Mouse (Mus musculus): ENCODE data around the gene Ubxn11. TPM values are rescaled to one million over a fixed set of nuclear protein-coding genes. Genes with fewer than 3 reads are reported as not detected.

Gene Ubxn11
- polyA plus RNA-seq, 1 experiment from 2014 or later: 4.7 TPM

DNA sequence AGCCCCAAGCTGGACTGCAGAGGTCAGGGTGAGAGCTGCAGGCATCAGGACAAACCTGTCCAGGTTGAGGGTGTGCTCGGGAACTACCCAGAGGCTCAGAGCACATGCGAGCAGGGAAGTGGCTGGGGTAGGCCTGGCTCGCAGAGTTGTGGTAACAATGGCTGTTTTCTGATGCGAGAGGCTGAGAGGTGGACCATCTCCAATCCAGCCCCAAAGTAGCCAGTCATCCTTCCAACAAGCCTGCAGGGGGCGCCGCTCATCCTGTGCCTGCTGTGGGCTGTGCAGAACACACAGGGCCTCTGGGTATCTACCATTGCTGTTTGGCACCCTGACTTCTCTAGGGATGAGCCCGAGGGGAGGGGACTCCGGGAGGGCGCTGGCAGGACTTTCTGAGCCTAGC lies 17.3 kb downstream of the Ubxn11 start:
- no peak overlapping the region for H3K9ac ChIP-seq (ENCODE audit: low read length)
- no peak overlapping the region for H3K4me2 ChIP-seq (ENCODE audit: low read depth)
- H3K27ac ChIP-seq (ENCODE audit: low read depth, low read length): no peak overlapping the region
- H3K27me3 ChIP-seq (ENCODE audit: control insufficient read depth, insufficient read depth, low read length): no peaks in the 10 kb centered on the region
- no peak for ATAC-seq (ENCODE audit: insufficient read depth, low FRiP score, low TSS enrichment)
- WGBS: 64% methylated on average over 9 of the region's 9 CpGs
- no peaks in the 10 kb centered on the region for H3K4me1 ChIP-seq (ENCODE audit: control insufficient read depth, insufficient read depth, low read length)
- no peaks in the 10 kb centered on the region for H3K36me3 ChIP-seq (ENCODE audit: control insufficient read depth, insufficient read depth, low read length)
- no peaks in the 10 kb centered on the region for H3K9me3 ChIP-seq (ENCODE audit: control insufficient read depth, low read length)
- peak; percentile 36 for DNase-seq (ENCODE audit: low spot score)
- no peak overlapping the region for H3K4me3 ChIP-seq (ENCODE audit: low read depth, low read length)

DNA sequence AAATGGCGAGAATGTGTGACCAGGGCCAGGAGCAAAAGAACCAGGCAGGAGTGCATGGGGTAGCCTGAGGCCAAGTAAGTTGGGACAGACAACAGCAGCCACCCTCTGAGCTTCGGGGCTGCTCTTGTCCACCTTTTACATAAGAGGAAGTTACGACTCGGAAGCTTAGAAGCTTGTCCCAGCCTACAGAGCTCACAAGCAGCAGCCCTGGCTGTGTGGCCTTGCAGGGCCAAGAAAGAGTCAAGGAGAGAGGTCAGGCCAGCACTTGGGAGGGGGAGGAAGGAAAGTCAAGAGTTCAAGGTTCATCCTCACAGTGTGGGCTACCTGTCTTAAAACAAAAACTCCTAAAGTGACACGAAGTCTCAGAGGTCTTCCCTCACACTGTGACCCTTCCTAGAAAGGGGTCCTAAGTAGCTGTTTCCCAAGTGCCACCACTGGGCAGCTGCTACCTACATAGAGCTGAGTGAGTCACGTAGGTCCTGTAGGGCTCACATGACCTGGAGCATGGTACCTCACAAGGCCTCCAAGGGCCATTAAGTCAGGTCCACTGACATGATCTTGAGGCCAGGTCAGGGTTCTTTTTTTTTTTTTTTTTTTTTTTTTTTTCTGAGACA lies 17.9 kb downstream of the Ubxn11 start:
- no peaks in the 10 kb centered on the region for H3K4me1 ChIP-seq (ENCODE audit: control insufficient read depth, insufficient read depth, low read length)
- no peak for DNase-seq (ENCODE audit: low spot score)

DNA sequence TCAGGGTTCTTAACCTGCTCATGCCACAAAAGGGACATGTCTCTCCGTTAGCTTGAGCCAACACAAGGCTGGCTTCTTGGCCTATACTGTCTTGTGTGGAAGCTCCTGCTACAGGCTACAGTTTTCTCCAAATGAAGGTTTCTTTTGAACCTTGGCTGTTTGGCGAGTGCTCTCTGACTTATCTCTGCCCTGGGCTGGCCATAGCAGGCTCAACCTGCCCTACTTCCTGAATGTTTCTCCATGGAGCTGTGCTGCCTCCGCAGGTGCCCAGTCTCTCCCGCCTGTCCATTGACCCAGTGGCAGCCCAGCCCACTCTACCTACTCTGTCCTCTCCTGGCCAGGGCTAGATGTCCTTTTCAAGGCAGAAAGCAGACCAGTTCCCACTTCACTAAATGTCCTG lies 18.5 kb downstream of the Ubxn11 start:
- H3K4me2 ChIP-seq (ENCODE audit: low read depth): no peak overlapping the region
- H3K36me3 ChIP-seq (ENCODE audit: control insufficient read depth, insufficient read depth, low read length): no peaks in the 10 kb centered on the region
- DNase-seq (ENCODE audit: low spot score) (no peak), ATAC-seq (ENCODE audit: insufficient read depth, low FRiP score, low TSS enrichment) (no peak)
- no peak overlapping the region for H3K9ac ChIP-seq (ENCODE audit: low read length)
- no peaks in the 10 kb centered on the region for H3K27me3 ChIP-seq (ENCODE audit: control insufficient read depth, insufficient read depth, low read length)
- H3K27ac ChIP-seq (ENCODE audit: low read depth, low read length): no peak overlapping the region
- no peak overlapping the region for H3K4me3 ChIP-seq (ENCODE audit: low read depth, low read length)
- 87% methylated on average over 4 of the region's 4 CpGs for WGBS
- no peaks in the 10 kb centered on the region for H3K4me1 ChIP-seq (ENCODE audit: control insufficient read depth, insufficient read depth, low read length)
- no peaks in the 10 kb centered on the region for H3K9me3 ChIP-seq (ENCODE audit: control insufficient read depth, low read length)

More for the DNA sequence above, 17.9 kb downstream of the Ubxn11 start:
- WGBS: 87% methylated on average over 6 of the region's 6 CpGs
- Histone ChIP-seq H3K27ac (ENCODE audit: low read depth, low read length) (no peak overlapping the region), H3K9me3 (ENCODE audit: control insufficient read depth, low read length) (no peaks in the 10 kb centered on the region), H3K9ac (ENCODE audit: low read length) (no peak overlapping the region), H3K27me3 (ENCODE audit: control insufficient read depth, insufficient read depth, low read length) (no peaks in the 10 kb centered on the region), H3K4me2 (ENCODE audit: low read depth) (no peak overlapping the region), H3K4me3 (ENCODE audit: low read depth, low read length) (no peak overlapping the region), H3K36me3 (ENCODE audit: control insufficient read depth, insufficient read depth, low read length) (no peaks in the 10 kb centered on the region)
- ATAC-seq (ENCODE audit: insufficient read depth, low FRiP score, low TSS enrichment): no peak

DNA sequence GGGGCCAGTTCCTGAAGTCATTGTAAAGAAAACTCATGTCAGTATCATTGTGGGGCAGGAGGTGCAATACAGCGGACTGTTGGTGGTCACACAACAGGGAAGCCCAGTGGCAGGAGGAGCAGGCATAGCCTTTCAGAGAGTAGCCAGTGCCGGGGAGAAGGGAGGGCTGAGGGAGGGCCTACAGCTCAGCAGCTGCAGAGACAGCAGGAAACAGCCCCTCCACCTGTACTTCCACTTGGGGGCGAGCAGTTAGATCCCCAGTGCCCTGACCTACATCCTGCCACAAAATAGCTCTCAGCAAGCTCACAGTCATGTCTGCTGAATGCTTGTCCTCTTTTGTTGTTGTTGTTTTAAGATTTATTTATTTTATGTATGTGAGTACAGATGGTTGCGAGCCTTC lies 19.2 kb downstream of the Ubxn11 start:
- Histone ChIP-seq H3K9me3 (ENCODE audit: control insufficient read depth, low read length) (no peaks in the 10 kb centered on the region), H3K4me2 (ENCODE audit: low read depth) (no peak overlapping the region), H3K27me3 (ENCODE audit: control insufficient read depth, insufficient read depth, low read length) (no peaks in the 10 kb centered on the region), H3K4me3 (ENCODE audit: low read depth, low read length) (no peak overlapping the region), H3K36me3 (ENCODE audit: control insufficient read depth, insufficient read depth, low read length) (no peaks in the 10 kb centered on the region), H3K4me1 (ENCODE audit: control insufficient read depth, insufficient read depth, low read length) (no peaks in the 10 kb centered on the region), H3K27ac (ENCODE audit: low read depth, low read length) (no peak overlapping the region), H3K9ac (ENCODE audit: low read length) (no peak overlapping the region)
- 41% methylated on average over 4 of the region's 4 CpGs for WGBS
- no peak for DNase-seq (ENCODE audit: low spot score)
- no peak for ATAC-seq (ENCODE audit: insufficient read depth, low FRiP score, low TSS enrichment)

DNA sequence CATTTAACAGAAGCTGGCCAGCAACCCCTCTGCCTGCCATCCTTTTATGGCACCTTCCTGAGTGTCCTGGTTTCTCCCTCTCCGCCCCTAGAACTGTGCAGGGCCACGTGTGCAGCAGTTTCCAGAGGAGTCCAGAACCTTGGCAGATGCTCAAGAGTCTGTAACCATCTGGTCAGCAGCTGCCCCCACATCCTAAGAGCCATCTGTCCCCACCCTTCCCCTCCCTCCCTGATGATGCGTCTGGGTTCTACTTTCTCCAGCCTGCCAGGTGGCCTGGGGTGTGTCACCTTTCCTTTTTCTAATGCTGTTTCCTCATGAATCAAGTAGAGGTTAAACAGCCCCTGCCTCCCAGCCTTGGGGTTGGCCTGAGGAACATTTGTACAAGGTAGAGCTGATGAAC lies 19.9 kb downstream of the Ubxn11 start:
- no peaks in the 10 kb centered on the region for H3K27me3 ChIP-seq (ENCODE audit: control insufficient read depth, insufficient read depth, low read length)
- no peak overlapping the region for H3K4me2 ChIP-seq (ENCODE audit: low read depth)
- no peak overlapping the region for H3K9ac ChIP-seq (ENCODE audit: low read length)
- H3K27ac ChIP-seq (ENCODE audit: low read depth, low read length): no peak overlapping the region
- no peak overlapping the region for H3K4me3 ChIP-seq (ENCODE audit: low read depth, low read length)
- 34% methylated on average over 3 of the region's 3 CpGs for WGBS
- no peaks in the 10 kb centered on the region for H3K9me3 ChIP-seq (ENCODE audit: control insufficient read depth, low read length)
- DNase-seq (ENCODE audit: low spot score): no peak
- peaks cover 2% of the 10 kb centered on the region; the same call in 1 of the 2 replicates for H3K4me1 ChIP-seq (ENCODE audit: control insufficient read depth, insufficient read depth, low read length)
- ATAC-seq (ENCODE audit: insufficient read depth, low FRiP score, low TSS enrichment): no peak
- no peaks in the 10 kb centered on the region for H3K36me3 ChIP-seq (ENCODE audit: control insufficient read depth, insufficient read depth, low read length)

DNA sequence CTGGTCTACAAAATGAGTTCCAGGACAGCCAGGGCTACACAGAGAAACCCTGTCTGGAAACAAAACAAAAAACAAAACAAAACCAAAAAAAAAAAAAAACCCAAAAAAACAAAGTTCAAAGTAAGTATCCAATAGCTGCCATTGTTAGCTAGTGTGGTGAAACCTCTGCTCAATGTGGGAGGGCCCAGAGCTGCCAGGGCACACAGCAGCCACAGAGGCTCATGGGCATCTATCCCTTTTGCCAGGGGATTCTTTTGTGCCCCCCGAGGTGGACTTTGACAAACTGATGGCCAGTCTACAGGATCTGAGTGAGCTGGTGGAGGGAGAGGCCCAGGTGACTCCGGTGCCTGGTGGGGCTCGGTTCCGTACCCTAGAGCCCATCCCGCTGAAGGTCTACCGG lies 20.8 kb downstream of the Ubxn11 start:
- Histone ChIP-seq H3K27me3 (ENCODE audit: control insufficient read depth, insufficient read depth, low read length) (no peaks in the 10 kb centered on the region), H3K9me3 (ENCODE audit: control insufficient read depth, low read length) (no peaks in the 10 kb centered on the region), H3K36me3 (ENCODE audit: control insufficient read depth, insufficient read depth, low read length) (no peaks in the 10 kb centered on the region), H3K4me2 (ENCODE audit: low read depth) (no peak overlapping the region), H3K4me1 (ENCODE audit: control insufficient read depth, insufficient read depth, low read length) (peaks cover 10% of the 10 kb centered on the region), H3K9ac (ENCODE audit: low read length) (no peak overlapping the region), H3K27ac (ENCODE audit: low read depth, low read length) (no peak overlapping the region), H3K4me3 (ENCODE audit: low read depth, low read length) (no peak overlapping the region)
- ATAC-seq (ENCODE audit: insufficient read depth, low FRiP score, low TSS enrichment) (no peak), DNase-seq (ENCODE audit: low spot score) (no peak)
- 95% methylated on average over 6 of the region's 6 CpGs for WGBS

DNA sequence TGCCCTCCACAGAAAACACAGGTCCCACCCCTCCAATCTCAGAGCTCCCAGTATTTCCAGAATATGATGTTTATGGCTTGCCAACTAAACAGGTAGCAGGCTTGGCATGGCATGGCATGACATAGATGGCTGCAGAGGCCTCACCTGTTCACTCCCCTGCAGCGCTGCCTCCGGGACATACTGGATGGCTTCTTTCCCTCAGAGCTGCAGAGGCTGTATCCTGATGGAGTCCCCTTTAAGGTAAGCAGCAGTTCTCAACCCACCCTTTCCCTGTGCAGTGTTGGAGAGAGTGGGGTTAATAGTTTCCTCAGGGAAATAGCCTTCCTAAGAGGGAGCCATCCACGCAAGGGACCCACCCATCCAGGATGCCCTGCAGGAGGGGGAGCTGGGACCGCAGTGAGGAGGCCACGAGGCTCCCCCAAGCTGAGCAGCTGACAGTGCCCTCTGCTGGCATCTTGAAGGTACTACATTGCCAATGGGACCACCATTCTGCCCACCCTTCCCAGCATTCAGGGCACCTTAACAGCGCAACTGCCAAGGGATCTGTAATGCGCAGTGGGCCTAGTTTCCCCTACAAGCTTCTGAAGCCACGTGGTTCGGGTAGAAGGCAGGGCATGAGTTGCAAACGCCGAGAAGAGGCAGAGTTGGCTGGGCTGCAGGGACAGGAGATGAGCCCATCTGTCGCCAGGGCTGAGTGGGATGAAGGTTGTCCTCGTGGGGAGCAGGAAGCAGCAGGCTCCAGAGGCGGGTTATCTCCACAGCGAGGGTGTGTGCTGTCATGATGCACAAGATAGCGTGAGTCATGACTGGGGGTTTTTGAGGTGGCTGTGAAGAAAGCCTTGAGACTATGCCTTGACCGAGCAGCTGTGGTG lies 21.5 kb downstream of the Ubxn11 start:
- DNase-seq (ENCODE audit: low spot score) (peak; percentile 62), ATAC-seq (ENCODE audit: insufficient read depth, low FRiP score, low TSS enrichment) (no peak)
- H3K9ac ChIP-seq (ENCODE audit: low read length): no peak overlapping the region
- H3K9me3 ChIP-seq (ENCODE audit: control insufficient read depth, low read length): no peaks in the 10 kb centered on the region
- H3K27me3 ChIP-seq (ENCODE audit: control insufficient read depth, insufficient read depth, low read length): no peaks in the 10 kb centered on the region
- H3K4me3 ChIP-seq (ENCODE audit: low read depth, low read length): no peak overlapping the region
- peaks cover 10% of the 10 kb centered on the region for H3K4me1 ChIP-seq (ENCODE audit: control insufficient read depth, insufficient read depth, low read length)
- WGBS: 25% methylated on average over 17 of the region's 17 CpGs
- no peaks in the 10 kb centered on the region for H3K36me3 ChIP-seq (ENCODE audit: control insufficient read depth, insufficient read depth, low read length)
- H3K27ac ChIP-seq (ENCODE audit: low read depth, low read length): no peak overlapping the region
- no peak overlapping the region for H3K4me2 ChIP-seq (ENCODE audit: low read depth)

DNA sequence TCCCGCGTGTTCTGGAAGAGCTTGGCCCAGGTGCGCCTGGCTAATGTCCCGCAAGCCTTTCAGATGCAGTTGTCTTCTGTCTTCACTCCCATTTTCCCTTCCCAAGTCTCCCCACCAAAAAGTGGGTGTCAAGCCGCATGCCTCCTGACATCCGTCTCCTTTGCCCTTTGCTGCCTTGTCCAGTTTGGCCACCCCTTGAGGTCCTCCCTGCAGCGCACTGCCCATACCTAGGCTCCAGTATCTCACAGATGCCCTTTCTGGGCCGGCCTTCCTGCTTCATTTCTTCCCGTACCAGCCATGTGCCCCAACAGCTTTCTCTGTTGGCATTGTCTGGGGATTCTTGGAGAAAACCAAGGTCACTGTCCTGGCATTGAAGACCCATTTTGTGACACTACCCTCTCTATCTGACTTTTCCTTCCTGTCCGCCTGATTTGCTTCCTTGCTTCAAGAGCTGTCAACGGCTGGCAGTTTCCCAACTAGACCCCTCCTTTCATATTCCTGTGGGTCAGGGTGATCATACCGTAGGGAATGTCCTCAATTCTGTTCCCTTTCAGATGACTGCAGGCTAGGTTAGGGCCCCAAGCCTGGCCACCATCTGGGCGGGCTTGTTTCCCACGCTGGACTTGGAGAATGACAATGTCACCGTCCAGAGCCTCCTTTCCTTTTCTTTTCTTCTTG lies 23.2 kb downstream of the Ubxn11 start:
- DNase-seq (ENCODE audit: low spot score): no peak
- 90% methylated on average over 15 of the region's 15 CpGs for WGBS

More for the DNA sequence above, 23.2 kb downstream of the Ubxn11 start:
- Histone ChIP-seq H3K27ac (ENCODE audit: low read depth, low read length) (no peak overlapping the region), H3K36me3 (ENCODE audit: control insufficient read depth, insufficient read depth, low read length) (no peaks in the 10 kb centered on the region), H3K4me3 (ENCODE audit: low read depth, low read length) (no peak overlapping the region), H3K9ac (ENCODE audit: low read length) (no peak overlapping the region), H3K9me3 (ENCODE audit: control insufficient read depth, low read length) (no peaks in the 10 kb centered on the region), H3K4me1 (ENCODE audit: control insufficient read depth, insufficient read depth, low read length) (peaks cover 14% of the 10 kb centered on the region), H3K4me2 (ENCODE audit: low read depth) (no peak overlapping the region), H3K27me3 (ENCODE audit: control insufficient read depth, insufficient read depth, low read length) (no peaks in the 10 kb centered on the region)
- no peak for ATAC-seq (ENCODE audit: insufficient read depth, low FRiP score, low TSS enrichment)

Data from neural tube, embryonic 11.5 days (tissue).